Mouse (Mus musculus) lung, adult 2 months (tissue): ENCODE data around the gene Inhbc.

ENCODE experiments used
- CTCF ChIP-seq: fragments of 200-500 bp; IDR thresholded peaks from 2 replicates; pipeline ENCODE4 v1.5.1; 2011; ENCODE audit warnings: mild to moderate bottlenecking, low read length, control low read depth; ENCODE audit not compliant: insufficient read depth
- POLR2A ChIP-seq: fragments of 200-500 bp; IDR thresholded peaks from 2 replicates; pipeline ENCODE4 v1.6.1; 2011; ENCODE audit warnings: low read depth, mild to moderate bottlenecking, control low read depth, low read length, borderline replicate concordance; ENCODE audit errors: extremely low read depth

DNA sequence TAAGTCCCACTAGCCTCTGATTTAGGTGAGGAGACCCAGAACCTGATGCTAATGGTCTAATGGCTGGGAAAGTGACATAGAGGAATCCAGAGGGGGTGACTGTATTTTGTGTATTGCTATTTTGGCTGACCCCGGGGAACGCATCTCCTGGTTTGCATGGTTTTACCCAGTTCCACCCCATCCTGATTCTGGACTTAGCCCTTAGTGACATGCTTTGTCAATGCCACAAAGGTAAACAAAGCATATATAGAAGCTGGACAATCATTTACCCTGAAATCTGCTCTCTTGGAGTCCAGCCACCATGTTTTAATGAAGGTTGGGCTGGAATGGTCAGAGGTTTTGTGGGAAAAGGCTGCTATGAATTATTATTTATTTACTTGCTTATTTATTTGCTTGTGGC lies 2.0 kb downstream of the Inhbc start:
- no peak for TF ChIP-seq CTCF
- TF ChIP-seq POLR2A, result no peak
